Mouse (Mus musculus) ovary, adult 18-20 months (tissue): ENCODE measurements at regions not wholly inside any gene's neighbourhood (a gene's known extent, or its start where the extent isn't known, plus 50 kb on each side); places are given as distances from the start of the nearest gene placed in this dataset.
A peak's percentile ranks its signal among the peaks of the same experiment; 100 is the strongest.

ENCODE experiments used
- DNase-seq: peaks from one replicate; pipeline ENCODE4 v3.0.0; 2022; ENCODE audit warnings: low spot score, mixed read lengths

GRCm38 (mm10) chr11:66605998-66606397 is 80.2 kb upstream of the Shisa6 start:
- DNase-seq, result no peak

GRCm38 (mm10) chr11:66606646-66607045 is 80.9 kb upstream of the Shisa6 start:
- no peak for DNase-seq

- no peak for DNase-seq
Observed at GRCm38 (mm10) chr11:66609733-66610132, 84.0 kb upstream of the Shisa6 start.

- peak; percentile 2 for DNase-seq
Observed at GRCm38 (mm10) chr11:66613150-66613549, 87.4 kb upstream of the Shisa6 start.

- no peak for DNase-seq
Observed at GRCm38 (mm10) chr11:66625491-66625890, 99.7 kb upstream of the Shisa6 start.

- no peak for DNase-seq
Observed at GRCm38 (mm10) chr11:66656810-66657209, 131.0 kb upstream of the Shisa6 start.

GRCm38 (mm10) chr11:66674581-66674980 is 148.8 kb upstream of the Shisa6 start:
- DNase-seq, result no peak

- DNase-seq, result no peak
Observed at GRCm38 (mm10) chr11:66680057-66680621, 154.4 kb upstream of the Shisa6 start.

GRCm38 (mm10) chr11:66681892-66682291 is 156.1 kb upstream of the Shisa6 start:
- DNase-seq, result no peak

- DNase-seq, result no peak
Observed at GRCm38 (mm10) chr11:66684181-66684580, 158.4 kb upstream of the Shisa6 start.

- no peak for DNase-seq
Observed at GRCm38 (mm10) chr11:66694651-66695266, 169.0 kb upstream of the Shisa6 start.

- DNase-seq, result no peak
Observed at GRCm38 (mm10) chr11:66696791-66697190, 171.0 kb upstream of the Shisa6 start.

GRCm38 (mm10) chr11:66745479-66745878 is 166.3 kb upstream of the Pirt start:
- no peak for DNase-seq

- DNase-seq, result no peak
Observed at GRCm38 (mm10) chr11:66789997-66790396, 121.8 kb upstream of the Pirt start.

GRCm38 (mm10) chr11:66806887-66807286 is 104.9 kb upstream of the Pirt start:
- no peak for DNase-seq

GRCm38 (mm10) chr11:66813310-66813709 is 98.5 kb upstream of the Pirt start:
- DNase-seq, result peak; percentile 22

- no peak for DNase-seq
Observed at GRCm38 (mm10) chr11:66813731-66814130, 98.0 kb upstream of the Pirt start.

GRCm38 (mm10) chr11:66835864-66836263 is 75.9 kb upstream of the Pirt start:
- DNase-seq, result no peak

- DNase-seq, result no peak
Observed at GRCm38 (mm10) chr11:66836633-66837380, 75.0 kb upstream of the Pirt start.

GRCm38 (mm10) chr11:66845238-66845637 is 66.5 kb upstream of the Pirt start:
- DNase-seq, result no peak

- DNase-seq, result no peak
Observed at GRCm38 (mm10) chr11:66846043-66846775, 65.6 kb upstream of the Pirt start.
